In genomic region chr13:31625333-31626101, GRCm38 (mm10) we compare ENCODE assay signal across 8 mouse cellular contexts. TPM values are rescaled to one million over a fixed set of nuclear protein-coding genes. Genes with fewer than 3 reads are reported as not detected.
A peak's percentile ranks its signal among the peaks of the same experiment; 100 is the strongest.
DNase-seq lines count a peak whose midpoint lies in the region; ATAC-seq and TF ChIP-seq lines count a peak whose summit lies in the region.

Gene Foxf2 (plus strand): TSS chr13:31625816.

- 0 out of 2 replicates have a peak within 1 kb of the TSS, but pooled peaks have one; percentile 11 for H3K27ac ChIP-seq in cerebellum, adult 2 months (ENCODE audit: insufficient read depth, low read length)
- H3K27ac ChIP-seq in heart, embryonic 10.5 days: peak within 1 kb of the TSS; percentile 74
- no peak within 1 kb of the TSS; the same call in 1 of the 2 replicates for H3K27ac ChIP-seq in limb, embryonic 15.5 days

- peak within 1 kb of the TSS; percentile 25 for H3K4me3 ChIP-seq in cerebellum, adult 2 months (replicated peaks; ENCODE audit: insufficient read depth, low read depth, low read length)
- peak within 1 kb of the TSS; percentile 66 for H3K4me3 ChIP-seq in heart, embryonic 10.5 days
- peak within 1 kb of the TSS; percentile 53 for H3K4me3 ChIP-seq in limb, embryonic 15.5 days

- H3K9ac ChIP-seq in limb, embryonic 15.5 days: peak within 1 kb of the TSS; percentile 47

- no peaks in the 10 kb centered on the region for H3K36me3 ChIP-seq in heart, embryonic 10.5 days
- H3K36me3 ChIP-seq in limb, embryonic 15.5 days: no peaks in the 10 kb centered on the region

- TF ChIP-seq POLR2A in cerebellum, adult 2 months (IDR thresholded peaks at IDR 0.05; ENCODE audit: borderline replicate concordance, insufficient read depth, low read length): no peak

- peaks cover 4% of the 10 kb centered on the region; the same call in 1 of the 2 replicates for H3K27me3 ChIP-seq in cerebellum, adult 2 months (ENCODE audit: control insufficient read depth, insufficient read depth, low read length)
- peaks cover 100% of the 10 kb centered on the region for H3K27me3 ChIP-seq in heart, embryonic 10.5 days (ENCODE audit: insufficient read depth, poor library complexity, severe bottlenecking)
- H3K27me3 ChIP-seq in limb, embryonic 15.5 days: peaks cover 99% of the 10 kb centered on the region

- no peaks in the 10 kb centered on the region for H3K9me3 ChIP-seq in heart, embryonic 10.5 days
- H3K9me3 ChIP-seq in limb, embryonic 15.5 days: no peaks in the 10 kb centered on the region

- peak within 1 kb of the TSS; percentile 97 for H3K4me2 ChIP-seq in limb, embryonic 15.5 days

- TF ChIP-seq CTCF in cerebellum, adult 2 months (IDR thresholded peaks at IDR 0.05; ENCODE audit: borderline replicate concordance, insufficient read depth, low read depth, low read length): no peak

- 0 out of 2 replicates have a peak, but pooled peaks have one; percentile 41 for ATAC-seq in limb, embryonic 15.5 days (ENCODE audit: insufficient number of reproducible peaks, low FRiP score, low TSS enrichment, low read depth)

- DNase-seq in cerebellum, adult 2 months: no peak
- DNase-seq in cerebellum, adult 9-11 months: no peak
- DNase-seq in adipocyte (ENCODE audit: low spot score): peak; percentile 70
- no peak for DNase-seq in heart, embryonic 10.5 days (ENCODE audit: low spot score)
- DNase-seq in neural tube, embryonic 10.5 days (ENCODE audit: extremely low spot score, low spot score): peak; percentile 67
- no peak for DNase-seq in right cerebral cortex, adult 18-20 months
- DNase-seq in thymus, postnatal 14 days: no peak

- under 1% methylated on average over 55 of the region's 74 CpGs for WGBS in cerebellum, adult 2 months
- 1% methylated on average over 70 of the region's 74 CpGs for WGBS in heart, embryonic 10.5 days
- WGBS in limb, embryonic 15.5 days: under 1% methylated on average over 59 of the region's 74 CpGs

- no peaks in the 10 kb centered on the region for H3K4me1 ChIP-seq in cerebellum, adult 2 months (ENCODE audit: control insufficient read depth, insufficient read depth, low read length)
- peaks cover 53% of the 10 kb centered on the region for H3K4me1 ChIP-seq in heart, embryonic 10.5 days
- H3K4me1 ChIP-seq in limb, embryonic 15.5 days: peaks cover 42% of the 10 kb centered on the region

RNA-seq across cellular contexts. Expression of gene Foxf2, which starts in this region (rescaled TPM):
- polyA plus RNA-seq in cerebellum, adult 2 months (2012; rRNA removed): 4.3 and 5.3 TPM in 2 replicates
- polyA plus RNA-seq in heart, embryonic 10.5 days (2016; fragmentation: Nextera tagmentation; extraction: Ambion mirVana): 0.14 and 3.4 TPM in 2 replicates
- 5.0 and 5.5 TPM in 2 replicates for polyA plus RNA-seq in limb, embryonic 15.5 days (2015; fragmentation: Nextera tagmentation; extraction: Ambion mirVana)

Comparison
In these comparisons a context has a peak if more than half of its experiments do, and no peak if none do; other contexts are left out.
1. DNase-seq: peak in adipocyte (single experiment) and neural tube, embryonic 10.5 days (single experiment); none in cerebellum, adult 2 months (0 of 2), cerebellum, adult 9-11 months (single experiment), heart, embryonic 10.5 days (single experiment), right cerebral cortex, adult 18-20 months (single experiment) and thymus, postnatal 14 days (single experiment).
2. Peak in every context shown above with its lines, with median percentiles within 50 percentile points of each other: H3K4me3 ChIP-seq.